Mouse (Mus musculus): ENCODE results near the gene Aff2.

The Aff2 gene

GRCm38 (mm10) chrX:69360238-69361054, at the start of gene Aff2:
Gene Aff2 (plus strand): TSS chrX:69360294.
- DNase-seq (ENCODE audit: low read depth in 1 of 2, low spot score in 2 of 2), result no peak

GRCm38 (mm10) chrX:69337296-69337695, 22.8 kb upstream of the Aff2 start:
- DNase-seq (ENCODE audit: low read depth in 1 of 2, low spot score in 2 of 2), result no peak

DNA sequence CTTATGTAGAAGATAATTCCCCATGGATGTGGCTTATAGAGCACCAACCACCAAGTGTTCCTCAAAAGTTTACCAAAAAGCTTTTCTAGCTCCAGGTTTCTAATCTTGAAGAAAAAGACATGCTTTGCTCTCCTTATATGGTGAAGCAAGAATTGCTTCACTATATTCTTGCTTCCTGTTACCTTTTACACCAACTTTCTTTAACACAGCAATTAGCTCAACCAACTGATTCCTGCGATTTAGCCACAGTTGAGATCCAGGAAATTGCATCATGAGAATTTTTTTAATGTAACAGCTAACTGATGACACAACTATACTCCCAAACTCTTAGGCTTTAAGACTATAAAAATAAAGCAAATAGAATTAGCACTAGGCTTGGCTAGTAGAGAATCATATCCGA, 4.5 kb upstream of the Aff2 start:
- DNase-seq (ENCODE audit: low read depth in 1 of 2, low spot score in 2 of 2), result no peak

- no peak for DNase-seq (ENCODE audit: low read depth in 1 of 2, low spot score in 2 of 2)
Measured at GRCm38 (mm10) chrX:69359360-69359759, 734 bp upstream of the Aff2 start.

GRCm38 (mm10) chrX:69359885-69360237, 233 bp upstream of the Aff2 start:
- no peak for DNase-seq (ENCODE audit: low read depth in 1 of 2, low spot score in 2 of 2)

GRCm38 (mm10) chrX:69361055-69361558, 1.0 kb downstream of the Aff2 start:
- DNase-seq (ENCODE audit: low read depth in 1 of 2, low spot score in 2 of 2), result no peak

GRCm38 (mm10) chrX:69364198-69364597, 4.1 kb downstream of the Aff2 start:
- no peak for DNase-seq (ENCODE audit: low read depth in 1 of 2, low spot score in 2 of 2)

GRCm38 (mm10) chrX:69373341-69373740, 13.2 kb downstream of the Aff2 start:
- no peak for DNase-seq (ENCODE audit: low read depth in 1 of 2, low spot score in 2 of 2)

GRCm38 (mm10) chrX:69389738-69390137, 29.6 kb downstream of the Aff2 start:
- DNase-seq (ENCODE audit: low read depth in 1 of 2, low spot score in 2 of 2), result no peak

GRCm38 (mm10) chrX:69415043-69415442, 54.9 kb downstream of the Aff2 start:
- no peak for DNase-seq (ENCODE audit: low read depth in 1 of 2, low spot score in 2 of 2)

- no peak for DNase-seq (ENCODE audit: low read depth in 1 of 2, low spot score in 2 of 2)
Measured at GRCm38 (mm10) chrX:69438422-69438821, 78.3 kb downstream of the Aff2 start.

GRCm38 (mm10) chrX:69441937-69442336, 81.8 kb downstream of the Aff2 start:
- no peak for DNase-seq (ENCODE audit: low read depth in 1 of 2, low spot score in 2 of 2)

GRCm38 (mm10) chrX:69460896-69461295, 100.8 kb downstream of the Aff2 start:
- no peak for DNase-seq (ENCODE audit: low read depth in 1 of 2, low spot score in 2 of 2)

GRCm38 (mm10) chrX:69502061-69502460, 142.0 kb downstream of the Aff2 start:
- no peak for DNase-seq (ENCODE audit: low read depth in 1 of 2, low spot score in 2 of 2)

DNA sequence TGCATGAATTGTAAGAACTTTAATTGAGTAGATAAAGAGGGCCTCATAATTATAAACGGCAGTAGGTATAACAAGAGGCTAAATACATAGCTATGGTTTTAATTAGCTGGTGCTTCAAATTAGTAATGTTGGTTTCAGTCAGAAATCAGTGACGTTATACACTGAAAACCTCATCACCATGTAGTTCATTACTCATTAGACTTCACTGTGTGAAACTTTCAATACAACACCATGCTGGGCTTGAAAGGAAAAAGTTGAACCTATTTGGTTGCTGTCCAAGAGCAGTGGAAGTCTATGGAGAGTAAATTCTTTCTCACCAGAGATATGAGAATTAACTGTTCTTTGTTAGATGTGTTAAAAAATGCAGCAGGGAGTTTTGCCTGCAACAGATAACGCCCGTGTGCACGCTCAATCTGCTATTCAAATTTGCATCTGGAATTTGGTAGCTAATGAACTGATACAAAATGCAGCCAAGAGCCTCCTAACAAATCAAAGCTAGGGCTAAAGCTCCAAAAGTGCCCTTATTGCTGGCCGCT, 158.0 kb downstream of the Aff2 start:
- no peak for DNase-seq (ENCODE audit: low read depth in 1 of 2, low spot score in 2 of 2)

- no peak for DNase-seq (ENCODE audit: low read depth in 1 of 2, low spot score in 2 of 2)
Measured at GRCm38 (mm10) chrX:69540811-69541210, 180.7 kb downstream of the Aff2 start.

GRCm38 (mm10) chrX:69579903-69580459, 219.9 kb downstream of the Aff2 start:
- DNase-seq (ENCODE audit: low read depth in 1 of 2, low spot score in 2 of 2), result no peak

- no peak for DNase-seq (ENCODE audit: low read depth in 1 of 2, low spot score in 2 of 2)
Measured at GRCm38 (mm10) chrX:69608793-69609192, 248.7 kb downstream of the Aff2 start.

DNA sequence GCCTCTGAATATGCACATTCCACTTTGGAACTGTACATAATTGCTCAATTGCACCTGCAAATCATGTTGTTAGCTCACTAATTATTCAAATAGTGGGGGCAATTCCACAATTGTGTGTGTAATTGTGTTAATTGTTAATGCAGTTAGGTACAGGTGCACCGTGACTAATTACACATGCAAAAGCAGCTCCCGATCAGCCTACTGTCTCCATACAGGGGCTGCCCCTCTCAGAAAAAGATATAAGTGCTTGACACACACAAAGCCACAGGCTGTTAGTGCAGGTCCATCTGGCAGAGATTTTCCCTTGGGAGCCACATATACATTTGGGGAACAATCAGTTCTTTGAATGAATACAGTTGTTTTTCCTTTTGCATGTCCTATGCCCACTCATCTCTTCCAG, 302.9 kb downstream of the Aff2 start:
- no peak for DNase-seq (ENCODE audit: low read depth in 1 of 2, low spot score in 2 of 2)

DNA sequence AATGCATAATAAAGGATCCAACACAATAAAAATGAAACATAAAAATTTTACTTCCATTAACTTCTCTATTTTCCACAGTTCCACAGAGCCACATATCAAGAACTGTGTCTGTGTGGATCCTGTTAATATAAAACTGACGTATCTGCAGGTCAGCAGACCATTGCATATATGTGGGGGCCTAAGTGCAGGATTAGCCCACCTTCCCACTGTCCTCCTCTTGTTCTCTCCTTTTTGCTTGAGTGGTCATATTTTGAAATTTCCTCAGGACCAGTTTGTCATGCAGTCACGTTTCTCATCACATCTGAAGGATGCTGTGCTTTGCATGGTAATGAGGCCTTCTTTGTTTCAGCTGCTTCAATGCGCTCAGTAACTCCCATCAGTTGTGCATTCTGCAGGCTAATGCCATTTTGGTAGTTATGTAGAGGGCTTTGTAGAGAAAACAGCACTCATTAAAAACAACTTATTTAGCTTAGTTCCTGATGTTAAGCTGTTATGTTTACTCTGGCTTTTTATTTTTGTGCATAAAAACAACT, 306.1 kb downstream of the Aff2 start:
- DNase-seq (ENCODE audit: low read depth in 1 of 2, low spot score in 2 of 2), result no peak

- no peak for DNase-seq (ENCODE audit: low read depth in 1 of 2, low spot score in 2 of 2)
Measured at GRCm38 (mm10) chrX:69675691-69676090, 315.6 kb downstream of the Aff2 start.

- no peak for DNase-seq (ENCODE audit: low read depth in 1 of 2, low spot score in 2 of 2)
Measured at GRCm38 (mm10) chrX:69698840-69699239, 338.7 kb downstream of the Aff2 start.
